Mouse (Mus musculus) CD8-positive naive resting alpha-beta T cell, adult 57 days (primary cell): ENCODE results near the gene Lamtor5. TPM values are rescaled to one million over a fixed set of nuclear protein-coding genes. Genes with fewer than 3 reads are reported as not detected.

Experiments
- total RNA-seq: library from RNA; stranded (reverse); gene quantifications from one replicate; pipeline ENCODE4 v1.2.4, GENCODE M21; 2023

The Lamtor5 gene
- total RNA-seq, result 39.2 TPM

DNA sequence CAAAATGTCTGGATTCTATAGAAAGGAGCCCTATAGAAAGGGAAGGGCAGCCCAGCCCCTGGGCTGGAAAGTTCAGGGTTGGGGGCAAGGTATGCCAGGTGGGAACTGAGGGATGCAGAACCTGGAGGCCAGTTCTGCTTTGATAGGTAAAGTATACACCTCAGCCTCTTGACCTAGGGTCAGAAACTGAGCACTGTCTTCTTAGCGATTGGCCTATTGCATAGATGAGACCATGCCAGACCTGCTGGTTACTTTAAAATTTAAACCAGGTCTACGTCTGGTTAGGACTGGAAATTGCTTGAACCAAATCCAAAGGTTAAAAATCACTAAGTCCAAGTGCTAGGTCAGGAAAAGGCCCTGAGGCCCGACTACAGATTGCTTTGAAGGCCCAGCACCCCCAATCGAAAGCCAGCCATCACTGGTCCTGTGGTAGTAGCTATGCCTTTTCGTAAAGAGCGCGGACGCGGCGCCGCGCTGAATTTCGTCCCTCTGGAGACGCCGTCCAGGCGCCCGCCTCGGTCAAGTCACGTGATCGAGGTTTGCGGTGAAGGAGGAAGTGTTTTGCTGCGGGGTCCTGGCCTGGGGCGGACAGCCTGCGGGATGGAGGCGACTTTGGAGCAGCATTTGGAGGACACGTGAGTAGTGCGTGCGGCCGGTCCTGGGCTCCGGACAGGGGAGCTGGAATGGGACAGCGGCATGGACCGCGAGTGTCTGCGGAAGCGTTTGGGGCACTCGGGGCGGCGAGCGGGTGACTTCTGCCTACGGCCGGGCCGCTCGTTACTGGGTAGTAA is at the start of gene Lamtor5:
Lamtor5 (plus strand) TSS at position 380 of the 791 bp plus-strand sequence.

DNA sequence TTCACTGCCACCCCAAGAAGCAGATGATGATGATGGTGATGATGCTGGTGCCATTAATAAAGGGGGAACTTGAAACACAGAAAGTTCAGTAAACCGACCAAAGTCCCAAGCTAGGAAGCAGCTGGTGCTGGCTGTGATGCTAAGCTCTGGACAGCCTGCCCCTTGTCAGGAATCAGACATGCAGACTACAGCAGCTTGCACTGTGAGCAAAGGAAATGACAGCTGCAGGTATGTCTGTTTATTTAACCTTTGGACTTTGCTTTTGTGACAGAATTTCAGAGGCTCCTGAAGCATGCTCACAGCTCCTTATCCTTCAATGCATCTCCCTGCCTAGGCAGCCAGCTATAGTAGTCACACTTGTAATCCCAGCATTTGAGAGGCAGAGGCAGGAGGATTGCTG is 48.1 kb upstream of the Lamtor5 start, which contains the start of gene A630076J17Rik:
A630076J17Rik (plus strand) TSS at position 88 of the 400 bp plus-strand sequence.

DNA sequence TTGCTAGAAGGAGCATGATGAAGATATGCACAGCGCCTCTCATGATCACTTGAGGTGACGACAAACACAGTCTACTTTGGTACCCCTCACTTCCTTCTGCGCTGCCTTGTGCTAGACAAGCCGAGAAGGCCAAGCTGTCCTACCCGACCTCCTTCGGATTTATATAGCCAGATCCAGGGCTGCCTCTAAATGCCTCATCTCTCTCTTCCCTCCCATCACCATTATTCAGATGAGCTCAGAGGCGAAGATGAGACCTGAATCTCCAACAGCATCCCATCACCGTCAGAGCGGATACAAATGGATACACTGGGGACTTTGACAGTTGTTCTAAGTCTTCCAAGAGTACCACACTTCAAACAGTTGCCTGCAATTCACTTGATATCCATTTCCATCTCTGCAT is 39.1 kb upstream of the Lamtor5 start, which contains the start of gene Prok1:
Prok1 (minus strand) TSS at position 101 of the 400 bp plus-strand sequence.

DNA sequence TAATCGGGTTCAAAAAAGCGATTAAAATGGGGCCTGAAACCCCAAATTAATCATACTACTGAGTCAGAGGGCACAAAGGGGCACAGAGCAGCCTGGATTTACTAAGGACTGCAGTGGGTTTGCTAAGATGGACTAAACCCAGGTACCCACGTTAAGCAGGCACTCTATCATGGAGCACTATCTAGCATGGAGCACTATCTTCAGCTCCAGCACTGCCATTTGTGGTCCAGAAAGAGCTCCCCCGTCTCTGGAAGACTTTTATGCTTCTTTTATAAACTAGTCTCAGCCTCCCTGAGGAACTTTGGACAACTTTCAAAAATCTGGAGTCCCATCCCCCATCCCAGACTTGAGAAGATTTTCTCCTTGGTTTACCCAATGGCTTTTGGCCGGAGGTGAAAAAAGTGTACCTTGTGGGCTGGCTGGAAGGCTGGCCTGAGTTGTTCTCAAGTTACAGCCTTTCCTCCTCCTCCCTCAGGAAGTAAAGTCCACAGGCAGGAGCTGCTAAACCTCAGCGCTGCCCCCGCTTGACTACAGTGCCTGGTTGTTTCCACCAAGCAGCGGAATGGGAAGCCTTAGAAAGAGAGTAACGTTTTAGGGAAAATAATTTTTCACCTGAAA is 12.2 kb downstream of the Lamtor5 start, which contains the start of gene Slc16a4:
Slc16a4 (plus strand) TSS at position 467 of the 618 bp plus-strand sequence.

Other genes starting within 250 kb of the Lamtor5 start
- 76.6 TPM for gene Kcna3, start 242.7 kb upstream of the Lamtor5 start, total RNA-seq
- gene Kcna2, start 177.7 kb upstream of the Lamtor5 start, total RNA-seq, result 13.7 TPM
- not detected for gene Kcna10, start 95.8 kb upstream of the Lamtor5 start, total RNA-seq
- not detected for gene Cym, start 57.1 kb upstream of the Lamtor5 start, total RNA-seq
- gene A630076J17Rik, start 48.2 kb upstream of the Lamtor5 start, total RNA-seq, result not detected
- gene Prok1, start 39.2 kb upstream of the Lamtor5 start, total RNA-seq, result not detected
- gene Slc16a4, start 12.4 kb downstream of the Lamtor5 start, total RNA-seq, result 0.61 TPM
- 44.6 TPM for gene Rbm15, start 54.8 kb downstream of the Lamtor5 start, total RNA-seq
- gene Kcnc4, start 180.7 kb downstream of the Lamtor5 start, total RNA-seq, result not detected
- not detected for gene Slc6a17, start 239.2 kb downstream of the Lamtor5 start, total RNA-seq